Mouse (Mus musculus) forebrain, embryonic 10.5 days (tissue): ENCODE results near the gene Cnih1. TPM values are rescaled to one million over a fixed set of nuclear protein-coding genes. Genes with fewer than 3 reads are reported as not detected.
"Not testable (repeated sequence)": the region's sequence is repeated elsewhere in the genome, so short reads cannot be mapped to it uniquely, and the experiment has no call there.

Experiments used
- DNase-seq: peaks from one replicate; pipeline ENCODE4 v3.0.0-alpha.2; 2017; ENCODE audit warnings: low spot score; ENCODE audit errors: extremely low spot score
- H3K27ac ChIP-seq: fragments of 300-500 bp; sonication (generic); 2 replicates; pipeline ENCODE4 v1.5.1; 2016; ENCODE audit warnings: mild to moderate bottlenecking
- H3K27me3 ChIP-seq: fragments of 300-500 bp; sonication (generic); 2 replicates; pipeline ENCODE4 v1.6.1; 2016; ENCODE audit warnings: mild to moderate bottlenecking; ENCODE audit not compliant: poor library complexity, severe bottlenecking
- H3K36me3 ChIP-seq: fragments of 300-500 bp; sonication (generic); replicated peaks from 2 replicates; pipeline ENCODE4 v1.6.1; 2016; ENCODE audit warnings: mild to moderate bottlenecking, moderate library complexity
- H3K4me1 ChIP-seq: fragments of 300-500 bp; sonication (generic); 2 replicates; pipeline ENCODE4 v1.6.1; 2016
- H3K4me3 ChIP-seq: fragments of 300-500 bp; sonication (generic); 2 replicates; pipeline ENCODE4 v1.5.1; 2016; ENCODE audit warnings: mild to moderate bottlenecking, moderate library complexity
- H3K9me3 ChIP-seq: fragments of 300-500 bp; sonication (generic); 2 replicates; pipeline ENCODE4 v1.6.1; 2016; ENCODE audit warnings: mild to moderate bottlenecking, moderate library complexity
- WGBS: fragments of 180-500 bp; shearing (Covaris S2); methylation state at CpG from one replicate; pipeline ENCODE4 v1.1.7; 2016; 5-methylcytosine and 5-hydroxymethylcytosine counted together
- polyA plus RNA-seq: library from polyadenylated mRNA; unstranded; fragments of >200 nt; fragmentation: Nextera tagmentation; extraction: Ambion mirVana; gene quantifications from 2 replicates; pipeline ENCODE4 v1.2.1, GENCODE M21; 2016

Cnih1 gene
- 204 and 209 TPM in 2 replicates for polyA plus RNA-seq

GRCm38 (mm10) chr14:46787787-46788504 is at the start of gene Cnih1:
TSS of gene Cnih1 (minus strand) at chr14:46788411.
- Histone ChIP-seq H3K9me3 (no peaks in the 10 kb centered on the region), H3K36me3 (peaks cover 25% of the 10 kb centered on the region), H3K27me3 (no peaks in the 10 kb centered on the region), H3K4me3 (peak within 1 kb of the TSS; percentile 93), H3K27ac (peak within 1 kb of the TSS; percentile 100), H3K4me1 (peaks cover 25% of the 10 kb centered on the region)
- under 1% methylated on average over 83 of the region's 86 CpGs for WGBS
- peak; percentile 87 for DNase-seq

GRCm38 (mm10) chr14:46832354-46833272 is 44.4 kb upstream of the Cnih1 start:
- Histone ChIP-seq H3K36me3 (no peaks in the 10 kb centered on the region), H3K9me3 (no peaks in the 10 kb centered on the region), H3K4me3 (peak overlapping the region; percentile 96), H3K27ac (peak overlapping the region; percentile 90), H3K4me1 (peaks cover 29% of the 10 kb centered on the region), H3K27me3 (no peaks in the 10 kb centered on the region)
- WGBS, result 10% methylated on average over 40 of the region's 40 CpGs
- no peak for DNase-seq

- Histone ChIP-seq H3K27ac (peak within 1 kb of the TSS; percentile 90), H3K4me3 (peak within 1 kb of the TSS; percentile 96), H3K27me3 (no peaks in the 10 kb centered on the region), H3K9me3 (no peaks in the 10 kb centered on the region), H3K4me1 (peaks cover 29% of the 10 kb centered on the region), H3K36me3 (no peaks in the 10 kb centered on the region)
- WGBS, result under 1% methylated on average over 32 of the region's 32 CpGs
- DNase-seq, result peak; percentile 98
These were observed 43.7 kb upstream of the Cnih1 start, which contains the start of gene Cgrrf1 for GRCm38 (mm10) chr14:46831837-46832333. TSS of gene Cgrrf1 (plus strand) at chr14:46832125.

- Histone ChIP-seq H3K9me3 (no peaks in the 10 kb centered on the region), H3K27ac (peak overlapping the region; percentile 90), H3K4me3 (peak overlapping the region; percentile 96), H3K36me3 (no peaks in the 10 kb centered on the region), H3K4me1 (peaks cover 29% of the 10 kb centered on the region), H3K27me3 (no peaks in the 10 kb centered on the region)
- DNase-seq, result no peak
- 10% methylated on average over 4 of the region's 4 CpGs for WGBS
These were observed 43.1 kb upstream of the Cnih1 start for GRCm38 (mm10) chr14:46831295-46831694.

GRCm38 (mm10) chr14:46827430-46827829 is 39.2 kb upstream of the Cnih1 start:
- H3K27me3 ChIP-seq, result peaks cover 9% of the 10 kb centered on the region
- no peak for DNase-seq
- H3K4me3 ChIP-seq, result no peak overlapping the region
- 68% methylated on average over 1 of the region's 1 CpGs for WGBS
- H3K9me3 ChIP-seq, result no peaks in the 10 kb centered on the region
- peaks cover 16% of the 10 kb centered on the region for H3K4me1 ChIP-seq
- H3K36me3 ChIP-seq, result no peaks in the 10 kb centered on the region
- H3K27ac ChIP-seq, result no peak overlapping the region

GRCm38 (mm10) chr14:46823996-46824395 is 35.8 kb upstream of the Cnih1 start:
- H3K36me3 ChIP-seq, result no peaks in the 10 kb centered on the region; the same call in 1 of the 2 replicates
- 81% methylated on average over 2 of the region's 2 CpGs for WGBS
- H3K27ac ChIP-seq, result no peak overlapping the region
- H3K27me3 ChIP-seq, result peaks cover 9% of the 10 kb centered on the region
- DNase-seq, result no peak
- H3K4me3 ChIP-seq, result no peak overlapping the region
- H3K4me1 ChIP-seq, result peaks cover 19% of the 10 kb centered on the region
- H3K9me3 ChIP-seq, result no peaks in the 10 kb centered on the region

- no peaks in the 10 kb centered on the region for H3K9me3 ChIP-seq
- H3K36me3 ChIP-seq, result peaks cover 10% of the 10 kb centered on the region
- peak within 1 kb of the TSS; percentile 93 for H3K27ac ChIP-seq
- peak within 1 kb of the TSS; percentile 86 for H3K4me3 ChIP-seq
- peaks cover 19% of the 10 kb centered on the region for H3K4me1 ChIP-seq
- WGBS, result under 1% methylated on average over 65 of the region's 65 CpGs
- peak; percentile 91 for DNase-seq
- H3K27me3 ChIP-seq, result peaks cover 9% of the 10 kb centered on the region
These were observed 33.9 kb upstream of the Cnih1 start, which contains the start of gene Gmfb for GRCm38 (mm10) chr14:46821873-46822716. TSS of gene Gmfb (minus strand) at chr14:46822242.

GRCm38 (mm10) chr14:46821271-46821872 is 33.2 kb upstream of the Cnih1 start:
- no peaks in the 10 kb centered on the region for H3K9me3 ChIP-seq
- H3K4me3 ChIP-seq, result peak overlapping the region; percentile 86
- H3K36me3 ChIP-seq, result peaks cover 17% of the 10 kb centered on the region
- peaks cover 9% of the 10 kb centered on the region for H3K27me3 ChIP-seq
- DNase-seq, result no peak
- H3K27ac ChIP-seq, result peak overlapping the region; percentile 93
- peaks cover 19% of the 10 kb centered on the region for H3K4me1 ChIP-seq
- 2% methylated on average over 11 of the region's 11 CpGs for WGBS

GRCm38 (mm10) chr14:46819961-46820360 is 31.8 kb upstream of the Cnih1 start:
- not testable (repeated sequence) for H3K27me3 ChIP-seq, H3K9me3 ChIP-seq, H3K4me3 ChIP-seq, H3K27ac ChIP-seq, DNase-seq
- 92% methylated on average over 6 of the region's 6 CpGs for WGBS
- H3K4me1 ChIP-seq, result peaks cover 19% of the 10 kb centered on the region
- peaks cover 27% of the 10 kb centered on the region for H3K36me3 ChIP-seq

- peaks cover 19% of the 10 kb centered on the region for H3K4me1 ChIP-seq
- peaks cover 38% of the 10 kb centered on the region for H3K36me3 ChIP-seq
- no peak for DNase-seq
- H3K27me3 ChIP-seq, result peaks cover 6% of the 10 kb centered on the region
- no peak overlapping the region for H3K4me3 ChIP-seq
- no peaks in the 10 kb centered on the region for H3K9me3 ChIP-seq
- H3K27ac ChIP-seq, result no peak overlapping the region
- 96% methylated on average over 7 of the region's 7 CpGs for WGBS
These were observed 30.5 kb upstream of the Cnih1 start for GRCm38 (mm10) chr14:46818743-46819142.

- no peaks in the 10 kb centered on the region for H3K9me3 ChIP-seq
- no peaks in the 10 kb centered on the region for H3K27me3 ChIP-seq
- no peak overlapping the region for H3K4me3 ChIP-seq
- H3K4me1 ChIP-seq, result peaks cover 15% of the 10 kb centered on the region
- DNase-seq, result no peak
- H3K36me3 ChIP-seq, result peaks cover 55% of the 10 kb centered on the region
- 96% methylated on average over 8 of the region's 8 CpGs for WGBS
- H3K27ac ChIP-seq, result no peak overlapping the region
These were observed 28.9 kb upstream of the Cnih1 start for GRCm38 (mm10) chr14:46816916-46817622.
